Mouse (Mus musculus) spleen, adult 12 weeks (tissue): ENCODE results near the gene Clcnka.

ENCODE experiments used
- DNase-seq: peaks from one replicate; pipeline ENCODE4 v3.0.0; 2022; ENCODE audit warnings: low spot score

The Clcnka gene

GRCm38 (mm10) chr4:141421423-141421822, 22.9 kb upstream of the Clcnka start:
- DNase-seq = no peak

- no peak for DNase-seq
Observed at GRCm38 (mm10) chr4:141420886-141421285, 22.4 kb upstream of the Clcnka start.

DNA sequence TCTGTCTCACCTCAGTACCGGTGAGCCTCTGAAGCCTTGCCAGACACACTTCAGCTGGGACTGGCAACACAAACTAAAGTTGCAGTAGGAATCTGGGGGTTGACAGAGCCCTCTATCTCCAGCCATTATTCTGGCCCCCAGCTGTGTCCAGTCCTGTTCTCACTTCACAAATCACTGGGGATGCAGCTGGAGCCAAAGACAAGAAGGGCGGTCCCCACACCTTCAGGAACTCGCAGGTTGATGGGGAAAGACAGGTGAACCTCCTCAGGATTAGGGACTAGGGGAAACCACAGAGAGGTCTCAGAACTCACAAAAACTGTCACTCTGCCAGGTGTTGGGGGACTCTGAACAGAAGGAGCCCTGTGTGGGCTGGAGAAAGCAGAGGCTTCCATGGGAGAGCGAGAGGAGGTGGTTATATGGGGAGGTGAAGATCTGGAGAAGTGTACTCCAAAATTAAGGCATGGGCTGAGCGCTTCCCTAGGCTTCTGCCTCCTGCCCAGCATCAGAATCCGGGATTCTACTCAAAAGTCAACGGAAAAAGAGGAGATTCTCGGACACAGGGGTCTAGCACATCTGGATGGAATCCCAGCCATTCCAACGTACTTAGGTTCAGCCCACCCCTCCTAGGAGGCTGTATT, 21.8 kb upstream of the Clcnka start, which contains the start of gene Hspb7:
TSS of gene Hspb7 (plus strand) at position 588 of the 638 bp plus-strand sequence.
- DNase-seq = no peak

DNA sequence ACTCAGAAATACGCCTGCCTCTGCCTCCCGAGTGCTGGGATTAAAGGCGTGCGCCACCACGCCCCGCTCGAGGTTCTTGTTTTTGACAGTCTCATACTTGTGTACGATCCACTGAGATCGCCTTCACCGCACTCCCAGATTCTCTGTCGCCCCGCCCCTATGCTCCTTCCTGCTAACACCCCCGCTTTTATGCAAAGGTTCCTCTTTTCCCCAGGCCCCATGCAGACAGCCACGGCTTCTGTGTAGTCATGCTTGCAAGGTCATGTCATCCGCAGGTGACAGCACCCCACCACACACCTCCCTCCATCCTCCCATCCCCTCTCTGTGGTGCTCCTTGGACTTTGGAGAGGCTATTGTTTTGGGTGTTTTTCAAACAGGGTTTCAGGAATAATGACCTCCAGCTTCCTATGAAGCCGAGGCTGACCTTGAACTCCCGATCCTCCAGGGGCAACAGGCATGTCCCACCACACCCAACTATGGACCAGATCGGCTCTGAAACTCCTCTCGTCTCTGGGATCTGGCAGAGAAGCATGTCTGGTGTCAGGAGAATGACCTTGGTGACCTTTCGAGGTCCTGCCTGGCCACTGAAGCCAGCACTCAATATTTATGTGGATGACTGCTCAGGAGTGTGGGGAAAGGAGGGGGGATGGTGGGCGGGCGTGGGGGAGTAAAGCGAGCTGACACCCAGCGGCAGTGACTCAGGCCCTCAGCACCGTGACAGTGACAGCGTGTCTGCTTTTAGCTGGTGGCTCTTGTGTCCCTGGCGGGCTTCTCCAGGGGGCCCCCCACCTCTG, 21.1 kb upstream of the Clcnka start:
- no peak for DNase-seq

GRCm38 (mm10) chr4:141415924-141416323, 17.4 kb upstream of the Clcnka start, which contains the start of gene Clcnkb:
Gene Clcnkb (minus strand): TSS chr4:141416014.
- no peak for DNase-seq

DNA sequence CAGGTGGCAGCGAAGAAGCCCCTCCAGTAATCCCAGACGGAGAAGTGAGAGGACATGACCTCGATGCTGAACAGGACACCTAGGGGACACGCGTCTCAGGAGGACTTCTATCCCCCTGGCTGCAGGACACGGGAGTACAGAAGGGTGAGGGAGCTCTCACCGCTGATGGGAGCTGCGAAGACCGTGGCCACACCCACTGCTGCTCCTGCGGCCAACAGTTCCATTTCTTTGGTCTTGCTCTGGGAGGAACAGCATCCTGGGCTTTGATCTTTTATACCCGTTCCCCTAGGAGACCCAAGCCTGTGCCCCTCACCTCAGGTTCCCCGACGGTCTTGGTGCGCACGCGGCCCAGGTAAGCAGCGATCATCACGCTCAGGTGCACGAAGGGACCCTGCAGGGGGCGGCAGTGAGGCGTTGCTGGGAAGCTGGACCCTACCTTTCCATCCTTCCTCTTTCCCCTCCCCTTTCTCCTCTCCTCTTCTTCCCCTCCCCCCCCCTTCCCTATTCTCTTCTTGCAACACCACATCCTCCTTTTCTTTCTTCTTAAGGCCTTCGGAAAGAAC, 13.0 kb upstream of the Clcnka start:
- DNase-seq = no peak

GRCm38 (mm10) chr4:141408577-141408976, 10.1 kb upstream of the Clcnka start:
- DNase-seq = no peak

- DNase-seq = no peak
Observed at GRCm38 (mm10) chr4:141406516-141407299, 8.2 kb upstream of the Clcnka start.

DNA sequence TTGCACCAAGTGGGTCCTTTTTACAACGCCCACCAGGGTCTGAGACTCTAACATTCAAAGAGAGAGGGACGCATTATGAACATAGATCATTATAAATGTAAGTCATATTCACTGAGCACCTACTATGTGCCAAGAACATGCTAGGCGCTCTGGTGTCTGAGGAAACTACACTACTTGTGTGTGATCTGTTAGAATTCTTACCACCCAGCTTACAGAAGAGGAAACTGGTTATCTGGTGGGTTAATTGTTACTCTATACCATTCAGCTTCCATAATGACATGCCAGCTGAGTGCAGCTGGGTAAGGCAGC, 6.7 kb upstream of the Clcnka start:
- DNase-seq = no peak

- DNase-seq = peak; percentile 69
Observed at GRCm38 (mm10) chr4:141404518-141405313, 6.2 kb upstream of the Clcnka start.

- DNase-seq = no peak
Observed at GRCm38 (mm10) chr4:141400171-141400570, 1.6 kb upstream of the Clcnka start.

- DNase-seq = no peak
Observed at GRCm38 (mm10) chr4:141397861-141398260, 663 bp downstream of the Clcnka start.

GRCm38 (mm10) chr4:141394751-141395150, 3.8 kb downstream of the Clcnka start:
- DNase-seq = no peak

DNA sequence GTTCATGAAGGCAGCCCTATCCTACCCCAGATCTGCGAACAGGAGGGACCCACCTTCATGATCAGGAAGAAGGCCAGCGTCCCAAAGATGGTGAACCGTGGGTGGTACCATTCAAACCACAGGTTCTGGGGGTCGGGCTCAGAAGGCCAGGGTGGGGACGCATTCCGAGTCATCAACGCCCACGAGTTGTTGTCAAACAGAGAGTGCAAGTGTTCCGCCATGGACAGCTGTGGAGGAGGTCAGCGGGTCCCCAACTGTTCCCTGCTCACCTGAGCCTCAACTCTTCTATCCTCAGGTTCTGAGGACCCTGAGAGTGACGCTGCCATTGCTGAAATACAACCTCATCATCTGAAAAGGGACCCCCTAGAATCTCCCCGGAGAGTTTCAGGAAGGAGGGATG, 7.2 kb downstream of the Clcnka start:
- DNase-seq = no peak

DNA sequence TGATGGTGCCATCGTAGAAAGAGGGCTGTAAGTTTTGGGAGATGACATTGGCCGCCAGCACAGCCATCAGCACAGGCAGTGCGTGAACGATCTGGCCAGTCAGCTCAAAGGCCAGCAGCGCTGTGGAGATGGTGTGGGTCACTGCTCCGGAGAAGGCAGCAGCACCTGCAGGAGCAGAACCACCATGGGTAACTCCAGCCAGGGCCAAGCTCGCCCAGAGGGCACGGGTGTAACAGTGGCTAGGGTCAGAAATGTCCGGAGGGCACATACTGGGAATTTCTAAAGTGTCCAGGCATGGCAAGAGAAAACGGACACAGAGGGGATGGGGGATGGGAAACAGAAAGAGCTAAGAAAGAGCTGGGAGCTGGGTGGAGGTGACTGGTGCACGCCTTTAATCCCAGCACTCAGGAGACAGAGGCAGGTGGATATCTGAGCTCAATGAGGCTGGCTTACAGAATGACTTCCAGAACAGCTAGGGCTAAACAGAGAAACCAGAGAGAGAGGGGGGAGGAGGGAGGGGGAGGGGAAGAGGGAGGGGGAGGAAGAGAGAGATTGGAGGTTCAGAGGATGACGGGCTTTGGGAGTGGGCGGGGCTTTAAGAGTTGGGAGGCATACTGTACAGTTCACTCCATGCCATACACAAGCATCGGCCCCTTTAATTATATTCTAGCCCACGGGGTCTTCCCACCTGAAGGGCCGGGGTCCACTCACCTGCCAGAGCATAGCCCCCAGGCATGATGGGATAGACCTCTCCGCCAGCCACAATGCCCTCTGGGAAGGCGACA, 9.0 kb downstream of the Clcnka start:
- DNase-seq = no peak

DNA sequence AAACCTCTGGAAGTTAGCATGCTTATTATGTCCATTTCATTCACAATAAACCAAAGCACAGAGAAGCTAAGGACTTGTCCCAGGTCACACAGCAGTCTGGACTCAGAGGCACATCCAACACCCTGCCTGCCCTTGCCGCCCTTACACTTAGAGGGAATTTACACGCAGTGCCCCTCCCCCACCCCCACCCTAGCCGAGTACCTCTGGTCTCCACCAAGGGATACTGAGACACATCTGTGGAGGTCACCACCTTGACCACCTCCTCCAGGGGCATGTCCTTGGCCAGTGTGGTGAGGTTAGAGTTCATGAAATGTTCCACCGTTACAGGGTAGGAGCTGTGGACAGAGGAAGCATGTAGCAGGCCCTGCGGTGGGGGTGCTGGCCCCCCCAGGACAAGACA, 10.6 kb downstream of the Clcnka start:
- DNase-seq = no peak

DNA sequence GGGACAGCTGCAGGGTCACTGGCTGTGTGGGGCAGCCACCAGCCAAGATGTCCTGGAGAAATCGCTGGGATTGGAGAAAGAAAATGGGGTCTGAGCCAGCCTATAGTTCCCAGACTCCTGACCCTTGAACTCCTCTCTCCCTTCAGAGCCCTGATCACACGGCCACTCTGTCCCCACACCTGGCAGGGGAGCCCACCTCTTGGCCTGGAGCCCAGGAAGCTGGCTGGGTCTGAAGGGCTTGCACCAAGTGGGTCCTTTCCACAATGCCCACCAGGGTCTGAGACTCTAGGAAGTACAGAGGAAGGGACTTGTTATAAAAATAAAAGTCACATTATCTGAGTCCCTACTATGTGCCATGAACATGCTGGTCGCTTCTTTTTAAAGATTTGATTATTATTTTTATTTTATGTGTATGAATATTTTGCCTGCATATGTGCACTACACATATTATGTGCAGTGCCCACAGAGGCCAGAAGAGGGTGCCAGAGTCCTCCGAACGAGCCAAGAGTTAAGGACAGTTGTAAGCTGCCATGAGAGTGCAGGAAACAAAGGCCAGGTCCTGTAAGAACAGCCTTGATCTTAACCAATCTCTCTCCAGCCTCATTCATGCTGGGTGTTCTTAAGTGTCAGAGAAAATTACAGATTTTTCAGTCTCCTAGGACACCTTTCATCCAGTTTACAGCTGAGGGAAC, 11.3 kb downstream of the Clcnka start:
- peak; percentile 63 for DNase-seq

DNA sequence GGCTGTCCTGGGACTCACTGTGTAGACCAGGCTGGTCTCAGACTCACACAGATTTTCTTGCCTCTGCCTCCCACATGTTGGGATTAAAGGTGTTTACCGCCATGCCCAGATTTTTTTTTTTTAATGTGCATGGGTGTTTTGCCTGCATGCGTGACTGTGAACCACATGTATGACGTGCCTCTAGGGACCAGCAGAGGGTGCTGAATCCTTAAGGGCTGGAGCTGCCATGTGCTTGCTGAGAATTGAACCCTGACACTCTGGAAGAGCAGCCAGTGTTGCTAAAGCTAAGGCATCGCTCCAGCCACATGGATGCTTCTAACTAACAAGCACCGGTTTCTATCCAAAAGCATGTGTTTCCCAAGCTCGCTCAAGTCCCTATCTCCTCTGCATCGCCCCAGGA, 12.4 kb downstream of the Clcnka start:
- no peak for DNase-seq

DNA sequence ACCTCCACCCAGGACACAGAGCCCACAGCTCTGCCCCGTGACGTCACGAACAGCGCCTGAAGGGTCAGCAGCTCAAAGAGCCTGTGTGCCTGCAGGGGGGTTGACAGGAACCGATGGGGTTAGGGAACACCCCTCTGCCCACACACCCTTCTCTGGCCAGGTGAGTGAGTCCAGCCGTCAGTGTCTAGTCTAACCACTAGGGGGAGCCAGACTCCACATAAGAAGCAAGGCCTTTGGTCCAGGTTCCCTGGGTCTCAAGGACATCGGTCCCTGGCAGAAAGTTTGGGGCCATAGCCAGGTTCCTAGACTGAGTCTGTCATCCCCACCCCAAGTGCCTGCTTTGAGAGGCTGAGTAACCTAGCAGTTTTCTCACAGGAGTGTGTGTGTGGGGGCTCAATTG, 13.2 kb downstream of the Clcnka start:
- DNase-seq = peak; percentile 23

DNA sequence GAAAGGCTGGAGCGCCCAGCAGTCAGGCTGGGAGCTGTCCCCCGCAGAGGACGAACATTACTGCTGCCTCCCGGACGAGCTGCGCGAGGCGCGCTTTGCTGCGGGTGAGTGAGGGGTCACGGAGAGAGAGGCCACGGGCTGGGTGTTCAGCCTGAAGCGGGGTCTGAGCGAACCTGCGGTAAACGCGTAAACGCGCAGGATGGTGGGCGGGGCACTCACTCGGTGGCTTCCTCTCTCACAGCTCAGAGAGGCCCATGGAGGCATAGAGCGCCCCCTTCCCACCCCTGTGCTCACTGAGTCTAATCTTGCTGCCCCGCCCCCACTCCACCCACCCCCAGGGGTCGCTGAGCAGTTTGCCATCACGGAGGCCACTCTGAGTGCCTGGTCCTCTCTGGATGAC, 16.1 kb downstream of the Clcnka start:
- no peak for DNase-seq
